ENCODE assay signal across 1 mouse cellular context in the genomic region with DNA sequence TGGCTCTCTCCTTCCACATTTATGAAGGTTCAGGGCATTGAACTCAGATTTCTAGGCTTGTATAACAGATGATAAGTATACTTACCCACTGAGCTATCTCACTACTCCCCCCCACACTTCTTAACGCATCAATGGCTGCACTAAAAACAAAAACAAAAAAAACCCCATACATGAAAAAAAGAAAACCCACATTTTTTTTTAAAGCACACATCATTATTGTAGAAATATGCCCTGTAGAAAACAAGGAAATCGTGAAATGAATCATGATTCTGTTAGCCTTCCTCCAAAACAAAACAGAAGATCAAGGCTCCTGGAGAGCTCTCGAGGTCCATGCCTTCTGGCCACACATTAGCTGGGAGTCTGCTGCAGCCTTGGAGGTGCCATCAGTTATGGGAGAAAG.
A peak's percentile ranks its signal among the peaks of the same experiment; 100 is the strongest.
TF ChIP-seq lines count a peak whose summit lies in the region.

No protein-coding gene starts in this region.

TF ChIP-seq in CH12.LX, 34 proteins besides CTCF, POLR2A, EP300 and RAD21:
- peak; percentile 77 for TF ChIP-seq IRF4 (IDR thresholded peaks at IDR 0.05; ENCODE audit: low read depth, low read length)
- TF ChIP-seq MEF2A (IDR thresholded peaks at IDR 0.05; ENCODE audit: borderline replicate concordance, low read depth, low read length), result 0 out of 2 replicates have a peak, but pooled peaks have one; percentile 31
- peak; percentile 86 for TF ChIP-seq ZNF384 (IDR thresholded peaks at IDR 0.05; ENCODE audit: low read depth, low read length)
- no peak for TF ChIP-seq JUN (IDR thresholded peaks at IDR 0.05; ENCODE audit: insufficient read depth, low read depth, low read length)
- TF ChIP-seq JUND (conservative IDR thresholded peaks at IDR 0.05; ENCODE audit: low read depth, low read length), result 0 out of 2 replicates have a peak, but pooled peaks have one; percentile 10
